27 mouse cellular contexts compared by ENCODE assay signal in the genomic region with DNA sequence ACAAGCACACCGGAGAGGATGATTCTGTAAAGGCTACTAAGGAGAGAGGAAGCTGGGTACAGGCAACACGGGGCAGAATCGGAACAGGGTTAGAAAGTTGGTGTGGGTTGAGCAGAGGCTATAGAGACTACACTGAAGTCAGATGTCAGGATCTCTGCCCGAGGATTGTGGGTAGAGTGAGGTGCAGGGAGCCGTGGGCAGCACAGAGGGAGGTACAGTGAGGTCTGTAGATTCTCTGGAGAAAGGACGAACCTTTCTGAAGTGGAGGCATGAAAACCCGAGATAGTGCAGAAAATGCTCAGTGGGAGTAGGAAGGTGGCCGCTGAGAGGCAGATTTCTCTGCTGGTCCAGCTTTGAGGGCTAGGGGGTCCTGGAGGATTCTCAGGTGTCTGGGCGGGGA. TPM values are rescaled to one million over a fixed set of nuclear protein-coding genes. Genes with fewer than 3 reads are reported as not detected.
DNase-seq lines count a peak whose midpoint lies in the region; ATAC-seq lines count a peak whose summit lies in the region.
"Had no signal": no experiment of that assay in that cellular context is flagged by ENCODE, and none has a peak within 500 bp of the region (broad histone marks: within the 10 kb centered on the region; RNA-seq: fewer than 3 reads in every experiment).

No protein-coding gene starts in this region.

- peaks cover 70% of the 10 kb centered on the region for H3K4me1 ChIP-seq in forebrain, embryonic 10.5 days
- H3K4me1 ChIP-seq in forebrain, embryonic 16.5 days (replicated peaks; ENCODE audit: control insufficient read depth, insufficient read depth, low read length) = peaks cover 30% of the 10 kb centered on the region
- peaks cover 11% of the 10 kb centered on the region for H3K4me1 ChIP-seq in midbrain, embryonic 11.5 days (ENCODE audit: control insufficient read depth, insufficient read depth, low read length)
- H3K4me1 ChIP-seq in midbrain, embryonic 16.5 days (ENCODE audit: control insufficient read depth, insufficient read depth, low read length) = peaks cover 9% of the 10 kb centered on the region
- 0 out of 2 replicates have a peak, but pooled peaks cover 3% of the 10 kb centered on the region for H3K4me1 ChIP-seq in forebrain, embryonic 14.5 days (ENCODE audit: control insufficient read depth, insufficient read depth, low read length)

- ATAC-seq in forebrain, embryonic 16.5 days = no peak
- no peak for ATAC-seq in midbrain, embryonic 11.5 days (ENCODE audit: low FRiP score)
- ATAC-seq in midbrain, embryonic 16.5 days = no peak
- no peak for ATAC-seq in forebrain, embryonic 14.5 days
- ATAC-seq: intestine, embryonic 15.5 days; liver, postnatal 0 days had no signal

- H3K9me3 ChIP-seq in forebrain, embryonic 10.5 days = no peaks in the 10 kb centered on the region
- no peaks in the 10 kb centered on the region for H3K9me3 ChIP-seq in forebrain, embryonic 16.5 days (ENCODE audit: control insufficient read depth, low read length)
- H3K9me3 ChIP-seq in midbrain, embryonic 11.5 days (ENCODE audit: control insufficient read depth, low read length) = no peaks in the 10 kb centered on the region
- no peaks in the 10 kb centered on the region; the same call in 1 of the 2 replicates for H3K9me3 ChIP-seq in midbrain, embryonic 16.5 days (replicated peaks; ENCODE audit: control insufficient read depth, low read length, poor library complexity, severe bottlenecking)
- no peaks in the 10 kb centered on the region for H3K9me3 ChIP-seq in forebrain, embryonic 14.5 days (replicated peaks; ENCODE audit: control insufficient read depth, low read length)
- H3K9me3 ChIP-seq: embryonic facial prominence, embryonic 13.5 days; heart, embryonic 10.5 days; intestine, embryonic 15.5 days; limb, embryonic 12.5 days; stomach, embryonic 15.5 days had no signal

- WGBS in forebrain, embryonic 10.5 days = 1% methylated on average over 9 of the region's 9 CpGs
- 9% methylated on average over 9 of the region's 9 CpGs for WGBS in forebrain, embryonic 16.5 days
- under 1% methylated on average over 9 of the region's 9 CpGs for WGBS in midbrain, embryonic 11.5 days
- WGBS in midbrain, embryonic 16.5 days = 3% methylated on average over 9 of the region's 9 CpGs
- WGBS in forebrain, embryonic 14.5 days = 11% methylated on average over 9 of the region's 9 CpGs

- H3K4me3 ChIP-seq in forebrain, embryonic 10.5 days = peak overlapping the region; percentile 85; the same call in 1 of the 2 replicates
- no peak overlapping the region for H3K4me3 ChIP-seq in forebrain, embryonic 16.5 days (replicated peaks; ENCODE audit: low read length)
- no peak overlapping the region for H3K4me3 ChIP-seq in midbrain, embryonic 11.5 days (ENCODE audit: low read depth, low read length)
- no peak overlapping the region for H3K4me3 ChIP-seq in midbrain, embryonic 16.5 days (ENCODE audit: low read depth, low read length)
- H3K4me3 ChIP-seq in forebrain, embryonic 14.5 days (ENCODE audit: low read depth, low read length) = no peak overlapping the region
- H3K4me3 ChIP-seq: embryonic facial prominence, embryonic 13.5 days; erythroblast, embryonic 14.5 days; heart, embryonic 10.5 days; intestine, embryonic 15.5 days; limb, embryonic 12.5 days; stomach, embryonic 15.5 days had no signal

- peaks cover 24% of the 10 kb centered on the region for H3K36me3 ChIP-seq in forebrain, embryonic 10.5 days (replicated peaks)
- no peaks in the 10 kb centered on the region for H3K36me3 ChIP-seq in forebrain, embryonic 16.5 days (ENCODE audit: control insufficient read depth, insufficient read depth)
- H3K36me3 ChIP-seq in midbrain, embryonic 11.5 days (ENCODE audit: control insufficient read depth, insufficient read depth, low read length) = no peaks in the 10 kb centered on the region
- H3K36me3 ChIP-seq in midbrain, embryonic 16.5 days (ENCODE audit: control insufficient read depth, insufficient read depth, low read length) = no peaks in the 10 kb centered on the region
- peaks cover 8% of the 10 kb centered on the region; the same call in 1 of the 2 replicates for H3K36me3 ChIP-seq in forebrain, embryonic 14.5 days (ENCODE audit: control insufficient read depth, insufficient read depth, low read length)
- H3K36me3 ChIP-seq: embryonic facial prominence, embryonic 13.5 days; heart, embryonic 10.5 days; intestine, embryonic 15.5 days; limb, embryonic 12.5 days; stomach, embryonic 15.5 days had no signal

- H3K27me3 ChIP-seq in forebrain, embryonic 10.5 days (ENCODE audit: poor library complexity, severe bottlenecking) = peaks cover 100% of the 10 kb centered on the region
- peaks cover 34% of the 10 kb centered on the region for H3K27me3 ChIP-seq in forebrain, embryonic 16.5 days (replicated peaks; ENCODE audit: control insufficient read depth, insufficient read depth, low read length)
- H3K27me3 ChIP-seq in midbrain, embryonic 11.5 days (ENCODE audit: control insufficient read depth, insufficient read depth, low read length) = peaks cover 88% of the 10 kb centered on the region
- H3K27me3 ChIP-seq in midbrain, embryonic 16.5 days (ENCODE audit: control insufficient read depth, insufficient read depth, low read depth, low read length) = peaks cover 57% of the 10 kb centered on the region
- peaks cover 43% of the 10 kb centered on the region for H3K27me3 ChIP-seq in forebrain, embryonic 14.5 days (replicated peaks; ENCODE audit: control insufficient read depth, insufficient read depth, low read length)

- H3K4me2 ChIP-seq in forebrain, embryonic 16.5 days (ENCODE audit: low read length) = no peak overlapping the region
- H3K4me2 ChIP-seq in midbrain, embryonic 11.5 days = no peak overlapping the region
- H3K4me2 ChIP-seq in midbrain, embryonic 16.5 days (ENCODE audit: low read length) = no peak overlapping the region
- H3K4me2 ChIP-seq in forebrain, embryonic 14.5 days (ENCODE audit: low read length) = peak overlapping the region; percentile 81
- H3K4me2 ChIP-seq: embryonic facial prominence, embryonic 13.5 days; hindbrain, embryonic 14.5 days; intestine, embryonic 15.5 days; limb, embryonic 12.5 days; liver, embryonic 11.5 days; stomach, embryonic 15.5 days had no signal

- H3K9ac ChIP-seq in forebrain, embryonic 16.5 days (replicated peaks; ENCODE audit: low read depth, low read length) = no peak overlapping the region
- H3K9ac ChIP-seq in midbrain, embryonic 11.5 days (ENCODE audit: low read length) = no peak overlapping the region
- no peak overlapping the region for H3K9ac ChIP-seq in midbrain, embryonic 16.5 days (ENCODE audit: low read depth, low read length)
- H3K9ac ChIP-seq in forebrain, embryonic 14.5 days (ENCODE audit: low read length) = peak overlapping the region; percentile 10
- H3K9ac ChIP-seq: embryonic facial prominence, embryonic 13.5 days; hindbrain, embryonic 14.5 days; intestine, embryonic 15.5 days; limb, embryonic 12.5 days; liver, postnatal 0 days; stomach, embryonic 15.5 days had no signal

- DNase-seq in forebrain, embryonic 10.5 days (ENCODE audit: extremely low spot score, low spot score) = peak; percentile 47
- peak; percentile 94 for DNase-seq in midbrain, embryonic 11.5 days (ENCODE audit: low spot score, missing footprints)
- peak; percentile 10 for DNase-seq in embryo, embryonic 11 days
- no peak for DNase-seq in forebrain, embryonic 14.5 days (ENCODE audit: low spot score)
- no peak for DNase-seq in right cerebral cortex, postnatal 4 days
- no peak for DNase-seq in layer of hippocampus, adult 8-10 months (ENCODE audit: low spot score in 2 of 2)
- DNase-seq: adrenal gland, postnatal 14 days; cerebellum, adult 8-10 months; cerebellum, postnatal 36 days; kidney, adult 9 months; kidney, postnatal 14 days; liver, postnatal 0 days; lung, postnatal 10 days; thymus, adult 18-20 months; thymus, postnatal 4 days had no signal

- H3K27ac ChIP-seq in forebrain, embryonic 10.5 days = peak overlapping the region; percentile 98
- no peak overlapping the region for H3K27ac ChIP-seq in forebrain, embryonic 16.5 days (ENCODE audit: low read length)
- no peak overlapping the region for H3K27ac ChIP-seq in midbrain, embryonic 11.5 days (ENCODE audit: low read depth, low read length)
- H3K27ac ChIP-seq in midbrain, embryonic 16.5 days (ENCODE audit: low read length) = no peak overlapping the region
- peak overlapping the region; percentile 59; the same call in 1 of the 2 replicates for H3K27ac ChIP-seq in forebrain, embryonic 14.5 days (ENCODE audit: low read depth, low read length)
- H3K27ac ChIP-seq: embryonic facial prominence, embryonic 13.5 days; heart, embryonic 10.5 days; hindbrain, embryonic 14.5 days; intestine, embryonic 15.5 days; limb, embryonic 12.5 days; stomach, embryonic 15.5 days had no signal

RNA-seq across cellular contexts. Expression of a gene that starts 8.4 kb away (rescaled TPM):
- 5.6 and 7.0 TPM in 2 replicates for polyA plus RNA-seq in forebrain, embryonic 10.5 days (2016; fragmentation: Nextera tagmentation; extraction: Ambion mirVana)
- 2.3 and 2.4 TPM in 2 replicates for polyA plus RNA-seq in forebrain, embryonic 16.5 days (2015; fragmentation: Nextera tagmentation; extraction: Ambion mirVana)
- 2.9 and 4.4 TPM in 2 replicates for polyA plus RNA-seq in midbrain, embryonic 11.5 days (2014; fragmentation: Nextera tagmentation; extraction: Ambion mirVana)
- polyA plus RNA-seq in midbrain, embryonic 16.5 days (2015; fragmentation: Nextera tagmentation; extraction: Ambion mirVana) = 0.44 and 0.67 TPM in 2 replicates
- polyA plus RNA-seq in forebrain, embryonic 14.5 days (2014; fragmentation: Nextera tagmentation; extraction: Ambion mirVana) = 4.1 and 5.9 TPM in 2 replicates
- total RNA-seq in layer of hippocampus, adult 8-10 months (2022) = 1 to 10 TPM; 1.7 to 3.4 (median 2.2) TPM
- total RNA-seq: megakaryocyte progenitor cell, adult 5-6 weeks; monocyte, adult 5-6 weeks had no signal
- polyA plus RNA-seq: liver, postnatal 0 days had no signal

Comparison
In these comparisons a context has a peak if more than half of its experiments do, and no peak if none do; other contexts are left out.
1. DNase-seq: peak in forebrain, embryonic 10.5 days (single experiment), midbrain, embryonic 11.5 days (single experiment) and embryo, embryonic 11 days (single experiment); none in forebrain, embryonic 14.5 days (single experiment), right cerebral cortex, postnatal 4 days (single experiment) and layer of hippocampus, adult 8-10 months (0 of 2).
2. H3K27ac ChIP-seq: peak in forebrain, embryonic 10.5 days (single experiment) and forebrain, embryonic 14.5 days (single experiment); none in forebrain, embryonic 16.5 days (single experiment), midbrain, embryonic 11.5 days (single experiment) and midbrain, embryonic 16.5 days (single experiment).